Mouse (Mus musculus) brain, adult 2 months (tissue): ENCODE data around the gene Dgkb.

Source experiments
- DNase-seq: peaks from one replicate; pipeline ENCODE4 v3.0.0; 2011; ENCODE audit warnings: low read depth, low spot score

Dgkb gene

GRCm38 (mm10) chr12:38361491-38361890 lies 544.0 kb downstream of the Dgkb start:
- no peak for DNase-seq

GRCm38 (mm10) chr12:38371597-38371996 lies 554.1 kb downstream of the Dgkb start:
- peak; percentile 30 for DNase-seq

- DNase-seq = no peak
Observed at GRCm38 (mm10) chr12:38374159-38374558, 556.6 kb downstream of the Dgkb start.

- DNase-seq = peak; percentile 36
Observed at GRCm38 (mm10) chr12:38385942-38386341, 568.4 kb downstream of the Dgkb start.

GRCm38 (mm10) chr12:38386991-38387390 lies 569.5 kb downstream of the Dgkb start:
- peak; percentile 92 for DNase-seq

- no peak for DNase-seq
Observed at GRCm38 (mm10) chr12:38387654-38388053, 570.1 kb downstream of the Dgkb start.

GRCm38 (mm10) chr12:38388243-38388642 lies 570.7 kb downstream of the Dgkb start:
- no peak for DNase-seq

GRCm38 (mm10) chr12:38397754-38398312 lies 580.3 kb downstream of the Dgkb start:
- peak; percentile 50 for DNase-seq

GRCm38 (mm10) chr12:38400089-38400488 lies 582.6 kb downstream of the Dgkb start:
- DNase-seq = peak; percentile 36

GRCm38 (mm10) chr12:38435364-38436130 lies 618.0 kb downstream of the Dgkb start:
- DNase-seq = no peak

- DNase-seq = no peak
Observed at GRCm38 (mm10) chr12:38436131-38436436, 618.6 kb downstream of the Dgkb start.

GRCm38 (mm10) chr12:38450323-38451087 lies 633.0 kb downstream of the Dgkb start:
- no peak for DNase-seq

GRCm38 (mm10) chr12:38451677-38452076 lies 634.2 kb downstream of the Dgkb start:
- no peak for DNase-seq

GRCm38 (mm10) chr12:38468191-38468590 lies 650.7 kb downstream of the Dgkb start:
- no peak for DNase-seq

GRCm38 (mm10) chr12:38468605-38469004 lies 651.1 kb downstream of the Dgkb start:
- no peak for DNase-seq

- DNase-seq = no peak
Observed at GRCm38 (mm10) chr12:38497229-38497628, 679.7 kb downstream of the Dgkb start.

GRCm38 (mm10) chr12:38500931-38501330 lies 683.4 kb downstream of the Dgkb start:
- DNase-seq = peak; percentile 77

GRCm38 (mm10) chr12:38508195-38508594 lies 690.7 kb downstream of the Dgkb start:
- no peak for DNase-seq

GRCm38 (mm10) chr12:38545431-38545830 lies 727.9 kb downstream of the Dgkb start:
- peak; percentile 31 for DNase-seq

GRCm38 (mm10) chr12:38577141-38577540 lies 759.6 kb downstream of the Dgkb start:
- no peak for DNase-seq

- DNase-seq = peak; percentile 45
Observed at GRCm38 (mm10) chr12:38579191-38579817, 761.8 kb downstream of the Dgkb start.

GRCm38 (mm10) chr12:38586368-38586865 lies 768.9 kb downstream of the Dgkb start:
- DNase-seq = no peak
